Mouse (Mus musculus): ENCODE results near the gene Sike1. TPM values are rescaled to one million over a fixed set of nuclear protein-coding genes. Genes with fewer than 3 reads are reported as not detected.

Sike1 gene
- total RNA-seq (2021), result 10 to 100 TPM; 73.7 to 74.8 TPM

DNA sequence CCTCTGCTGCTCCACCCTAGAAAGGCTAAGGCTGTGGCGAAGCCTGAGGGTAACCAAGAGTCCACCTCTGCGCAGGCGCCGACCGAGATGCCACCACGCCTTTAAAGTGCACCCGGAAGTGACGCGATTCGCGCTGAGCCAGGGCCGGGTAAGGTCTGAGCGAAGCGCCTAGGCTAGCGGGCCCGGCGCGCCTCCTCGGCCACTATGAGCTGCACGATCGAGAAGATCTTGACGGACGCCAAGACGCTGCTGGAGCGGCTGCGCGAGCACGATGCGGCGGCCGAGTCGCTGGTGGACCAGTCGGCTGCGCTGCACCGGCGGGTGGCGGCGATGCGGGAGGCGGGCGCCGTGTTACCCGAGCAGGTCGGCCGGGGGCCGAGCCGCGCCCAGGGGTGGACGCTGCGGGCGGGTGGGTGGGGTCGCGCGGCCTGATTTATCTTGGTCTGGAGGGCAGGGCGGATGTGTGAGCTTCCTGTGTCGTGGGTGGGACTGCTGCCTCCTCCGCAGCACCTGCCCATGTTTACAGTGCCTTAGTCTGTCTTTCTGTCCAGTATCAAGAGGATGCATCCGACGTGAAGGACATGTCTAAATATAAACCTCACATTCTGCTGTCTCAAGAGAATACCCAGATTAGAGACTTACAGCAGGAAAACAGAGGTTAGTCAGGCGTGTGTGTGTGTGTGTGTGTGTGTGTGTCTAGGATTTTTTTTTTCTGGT lies at the start of gene Sike1:
TSS of gene Sike1 (plus strand) at position 104 of the 717 bp plus-strand sequence.
- peak; percentile 94 to 96 for DNase-seq (ENCODE audit: low spot score in 2 of 2)
- intact Hi-C loops (cut with DNase I), result loop anchor here (10.0 kb wide), 1 partner anchor 279 kb away; the partner anchor contains the start of gene Trim33

- no peak for DNase-seq (ENCODE audit: low spot score in 2 of 2)
- intact Hi-C loops (cut with DNase I), result no loop called here
Measured at GRCm38 (mm10) chr3:102946312-102946711, 49.2 kb upstream of the Sike1 start.

DNA sequence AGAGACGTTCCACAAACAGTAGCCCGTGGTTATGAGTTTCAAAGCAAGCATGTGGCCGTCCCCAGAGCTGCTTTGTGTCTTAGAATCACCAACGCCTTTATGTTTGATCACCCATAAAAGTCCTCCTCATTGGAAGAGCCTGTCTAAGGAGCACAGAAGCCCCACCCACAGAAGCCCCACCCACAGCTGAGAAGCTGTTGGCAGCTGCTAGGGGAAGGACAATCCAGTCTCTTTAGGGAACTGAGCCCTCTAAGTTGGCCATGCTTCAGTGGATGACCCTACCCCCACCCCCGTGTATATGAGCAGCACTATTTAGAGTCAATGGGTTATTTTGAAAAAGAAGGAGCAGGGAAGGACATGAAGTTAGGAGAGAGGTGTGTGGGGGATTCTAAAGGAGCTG lies 48.6 kb upstream of the Sike1 start:
- intact Hi-C loops (cut with DNase I), result no loop called here

DNA sequence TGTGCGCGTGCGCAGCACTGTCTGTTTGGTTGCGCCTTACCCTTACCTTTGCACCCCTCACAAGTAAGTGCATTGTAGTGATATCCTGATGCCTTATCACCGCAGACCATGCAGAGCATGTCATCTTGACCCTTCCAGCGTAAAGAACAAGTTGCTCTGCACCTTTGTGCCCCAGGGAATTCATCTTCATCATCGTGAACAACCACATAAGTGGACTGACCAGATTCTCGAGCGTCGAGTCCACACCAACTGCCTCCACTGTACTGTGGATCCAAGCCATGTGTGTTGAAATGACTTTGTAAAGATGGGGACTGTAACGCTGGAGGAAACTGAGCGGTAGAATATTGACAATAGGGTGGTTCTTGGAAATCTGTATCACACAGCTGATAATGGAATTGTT lies 41.0 kb upstream of the Sike1 start:
- intact Hi-C loops (cut with DNase I), result no loop called here
- no peak for DNase-seq (ENCODE audit: low spot score in 2 of 2)

More for the DNA sequence above, 48.6 kb upstream of the Sike1 start:
- DNase-seq (ENCODE audit: low spot score in 2 of 2), result no peak

- intact Hi-C loops (cut with DNase I), result no loop called here
Measured at GRCm38 (mm10) chr3:102955143-102955542, 40.4 kb upstream of the Sike1 start.

GRCm38 (mm10) chr3:102955596-102955995 lies 39.9 kb upstream of the Sike1 start:
- intact Hi-C loops (cut with DNase I), result no loop called here

More at GRCm38 (mm10) chr3:102955143-102955542, 40.4 kb upstream of the Sike1 start:
- DNase-seq (ENCODE audit: low spot score in 2 of 2), result no peak

GRCm38 (mm10) chr3:102964033-102964432 lies 31.5 kb upstream of the Sike1 start, which contains the start of gene Nr1h5:
TSS of gene Nr1h5 (minus strand) at chr3:102964133.
- DNase-seq (ENCODE audit: low spot score in 2 of 2), result no peak
- intact Hi-C loops (cut with DNase I), result no loop called here

More at GRCm38 (mm10) chr3:102955596-102955995, 39.9 kb upstream of the Sike1 start:
- DNase-seq (ENCODE audit: low spot score in 2 of 2), result no peak

GRCm38 (mm10) chr3:102970067-102970466 lies 25.4 kb upstream of the Sike1 start:
- DNase-seq (ENCODE audit: low spot score in 2 of 2), result no peak
- intact Hi-C loops (cut with DNase I), result no loop called here

- intact Hi-C loops (cut with DNase I), result no loop called here
- DNase-seq (ENCODE audit: low spot score in 2 of 2), result no peak
Measured at GRCm38 (mm10) chr3:102970508-102970907, 25.0 kb upstream of the Sike1 start.

GRCm38 (mm10) chr3:102976906-102977305 lies 18.6 kb upstream of the Sike1 start:
- intact Hi-C loops (cut with DNase I), result no loop called here
- DNase-seq (ENCODE audit: low spot score in 2 of 2), result no peak

- peak; percentile 25 to 26 for DNase-seq (ENCODE audit: low spot score in 2 of 2)
- intact Hi-C loops (cut with DNase I), result no loop called here
Measured at GRCm38 (mm10) chr3:102979550-102980348, 15.8 kb upstream of the Sike1 start.

GRCm38 (mm10) chr3:102980349-102980736 lies 15.2 kb upstream of the Sike1 start:
- intact Hi-C loops (cut with DNase I), result no loop called here
- DNase-seq (ENCODE audit: low spot score in 2 of 2), result no peak

DNA sequence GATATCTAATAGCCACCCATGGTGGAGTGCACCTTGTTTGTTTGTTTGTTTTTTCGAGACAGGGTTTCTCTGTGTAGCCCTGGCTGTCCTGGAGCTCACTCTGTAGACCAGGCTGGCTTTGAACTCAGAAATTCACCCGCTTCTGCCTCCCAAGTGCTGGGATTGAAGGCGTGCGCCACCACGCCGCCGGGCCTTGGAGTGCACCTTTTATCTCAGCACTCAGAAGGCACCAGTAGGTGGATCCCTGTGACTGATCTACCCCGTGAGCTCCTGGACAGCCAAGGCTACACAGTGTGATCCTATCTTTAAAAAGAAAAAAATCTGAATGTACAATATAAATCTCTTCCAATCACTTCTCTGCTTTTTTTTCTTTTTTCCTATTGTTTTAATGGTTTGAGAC lies 4.5 kb upstream of the Sike1 start:
- intact Hi-C loops (cut with DNase I), result loop anchor here (10.0 kb wide), 1 partner anchor 284 kb away; the partner anchor contains the start of gene Trim33
- no peak for DNase-seq (ENCODE audit: low spot score in 2 of 2)

- intact Hi-C loops (cut with DNase I), result loop anchor here (10.0 kb wide), 1 partner anchor 282 kb away; the partner anchor contains the start of gene Trim33
- peak in 1 of 2 experiments; percentile 67 for DNase-seq (ENCODE audit: low spot score in 2 of 2)
Measured at GRCm38 (mm10) chr3:102992936-102993335, 2.6 kb upstream of the Sike1 start.

- intact Hi-C loops (cut with DNase I), result loop anchor here (10.0 kb wide), 1 partner anchor 280 kb away; the partner anchor contains the start of gene Trim33
- no peak for DNase-seq (ENCODE audit: low spot score in 2 of 2)
Measured at GRCm38 (mm10) chr3:102995233-102995604, 289 bp upstream of the Sike1 start.

DNA sequence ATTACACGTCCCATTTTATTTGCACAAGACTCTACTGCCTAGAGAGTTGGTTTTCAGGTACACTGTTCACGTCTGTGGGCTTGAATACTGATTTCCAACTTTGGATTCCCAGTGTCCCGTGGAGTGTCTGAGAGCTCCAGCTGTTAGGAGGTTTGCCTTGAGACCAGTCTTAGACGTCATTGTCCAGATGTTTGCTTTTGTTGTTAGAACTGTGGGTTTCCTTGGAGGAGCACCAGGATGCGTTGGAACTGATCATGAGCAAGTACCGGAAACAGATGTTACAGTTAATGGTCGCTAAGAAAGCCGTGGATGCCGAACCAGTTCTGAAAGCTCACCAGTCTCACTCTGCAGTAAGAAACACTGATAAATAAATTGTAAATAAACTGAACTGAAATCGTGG lies 1.5 kb downstream of the Sike1 start:
- intact Hi-C loops (cut with DNase I), result loop anchor here (10.0 kb wide), 1 partner anchor 278 kb away; the partner anchor contains the start of gene Trim33
- no peak for DNase-seq (ENCODE audit: low spot score in 2 of 2)

DNA sequence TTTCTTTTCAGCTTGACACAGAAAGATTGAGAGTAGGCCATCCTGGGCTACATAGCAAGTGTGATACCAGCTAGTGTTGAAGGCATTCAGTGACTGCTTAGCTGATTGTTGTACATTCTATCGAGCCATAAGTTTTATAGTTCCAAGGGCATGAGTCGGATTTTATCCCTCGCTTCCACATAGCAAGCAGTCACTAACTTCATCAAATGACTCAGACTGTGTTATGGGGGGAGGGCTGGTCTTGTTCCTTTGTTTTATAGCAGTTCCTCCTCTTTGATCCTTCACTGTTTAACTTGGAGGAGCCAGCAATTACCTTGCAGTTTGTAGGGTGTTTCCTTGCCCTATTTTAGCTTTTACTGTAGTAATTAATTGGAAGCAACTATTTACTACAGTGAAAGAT lies 2.1 kb downstream of the Sike1 start:
- intact Hi-C loops (cut with DNase I), result loop anchor here (10.0 kb wide), 1 partner anchor 277 kb away; the partner anchor contains the start of gene Trim33

DNA sequence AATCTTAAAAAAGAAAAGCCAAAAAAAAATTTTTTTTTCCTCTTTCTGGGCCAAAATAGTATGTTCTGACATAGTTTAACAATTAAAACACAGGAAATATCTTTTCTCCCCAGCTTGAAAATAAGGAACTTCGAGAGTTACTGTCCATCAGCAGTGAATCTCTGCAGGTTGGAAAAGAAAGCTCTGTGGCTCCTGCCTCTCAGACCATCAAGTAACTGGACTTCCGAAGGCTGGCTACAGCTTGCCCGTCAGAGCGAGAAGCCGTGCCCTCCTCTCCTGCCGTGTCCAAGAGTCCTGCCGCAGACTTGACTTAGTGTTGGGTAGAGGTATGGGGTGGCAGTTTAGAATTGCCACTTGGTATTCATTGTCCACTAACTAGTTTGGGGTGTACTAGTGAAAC lies 6.1 kb downstream of the Sike1 start:
- intact Hi-C loops (cut with DNase I), result no loop called here
- DNase-seq (ENCODE audit: low spot score in 2 of 2), result no peak

More for the DNA sequence above, 2.1 kb downstream of the Sike1 start:
- DNase-seq (ENCODE audit: low spot score in 2 of 2), result no peak

- no peak for DNase-seq (ENCODE audit: low spot score in 2 of 2)
Measured at GRCm38 (mm10) chr3:103017350-103017749, 21.8 kb downstream of the Sike1 start.

GRCm38 (mm10) chr3:103019462-103019861 lies 24.0 kb downstream of the Sike1 start:
- intact Hi-C loops (cut with DNase I), result no loop called here
- DNase-seq (ENCODE audit: low spot score in 2 of 2), result no peak

More at GRCm38 (mm10) chr3:103017350-103017749, 21.8 kb downstream of the Sike1 start:
- intact Hi-C loops (cut with DNase I), result no loop called here

All from left cerebral cortex, postnatal 25 days (tissue).